Mouse (Mus musculus): ENCODE data around the gene Nfkbia. TPM values are rescaled to one million over a fixed set of nuclear protein-coding genes. Genes with fewer than 3 reads are reported as not detected.
A peak's percentile ranks its signal among the peaks of the same experiment; 100 is the strongest.

Gene Nfkbia
- polyA plus RNA-seq, 1 experiment from 2014 or later, result 60.7 TPM

GRCm38 (mm10) chr12:55499031-55499430, 6.6 kb upstream of the Nfkbia start:
- H3K4me2 ChIP-seq, result 0 out of 2 replicates have a peak overlapping the region, but pooled peaks have one; percentile 29
- H3K9ac ChIP-seq, result no peak overlapping the region
- no peak overlapping the region for H3K27ac ChIP-seq
- no peaks in the 10 kb centered on the region for H3K9me3 ChIP-seq
- WGBS, result 1% methylated on average over 10 of the region's 10 CpGs
- H3K36me3 ChIP-seq, result no peaks in the 10 kb centered on the region
- ATAC-seq (ENCODE audit: low FRiP score), result peak; percentile 73
- H3K4me1 ChIP-seq (replicated peaks), result 0 out of 2 replicates have a peak, but pooled peaks cover 1% of the 10 kb centered on the region
- no peak overlapping the region for H3K4me3 ChIP-seq
- 0 out of 2 replicates have a peak, but pooled peaks cover 7% of the 10 kb centered on the region for H3K27me3 ChIP-seq

GRCm38 (mm10) chr12:55497737-55498136, 5.3 kb upstream of the Nfkbia start:
- ATAC-seq (ENCODE audit: low FRiP score), result no peak
- H3K4me1 ChIP-seq (replicated peaks), result peaks cover 9% of the 10 kb centered on the region
- no peak overlapping the region for H3K4me2 ChIP-seq
- H3K4me3 ChIP-seq, result no peak overlapping the region
- H3K27me3 ChIP-seq, result 0 out of 2 replicates have a peak, but pooled peaks cover 7% of the 10 kb centered on the region
- no peak overlapping the region for H3K9ac ChIP-seq
- H3K9me3 ChIP-seq, result no peaks in the 10 kb centered on the region
- H3K27ac ChIP-seq, result no peak overlapping the region
- no peaks in the 10 kb centered on the region for H3K36me3 ChIP-seq
- WGBS, result 64% methylated on average over 8 of the region's 8 CpGs

GRCm38 (mm10) chr12:55495902-55496605, 3.6 kb upstream of the Nfkbia start:
- no peak overlapping the region for H3K27ac ChIP-seq
- no peaks in the 10 kb centered on the region for H3K36me3 ChIP-seq
- no peak overlapping the region for H3K4me2 ChIP-seq
- H3K4me3 ChIP-seq, result no peak overlapping the region
- ATAC-seq (ENCODE audit: low FRiP score), result no peak
- H3K9ac ChIP-seq, result no peak overlapping the region
- H3K27me3 ChIP-seq, result 0 out of 2 replicates have a peak, but pooled peaks cover 7% of the 10 kb centered on the region
- peaks cover 16% of the 10 kb centered on the region for H3K4me1 ChIP-seq (replicated peaks)
- 71% methylated on average over 5 of the region's 5 CpGs for WGBS
- H3K9me3 ChIP-seq, result no peaks in the 10 kb centered on the region

GRCm38 (mm10) chr12:55495114-55495901, 2.9 kb upstream of the Nfkbia start:
- WGBS, result 37% methylated on average over 9 of the region's 9 CpGs
- peaks cover 5% of the 10 kb centered on the region for H3K36me3 ChIP-seq
- ATAC-seq (ENCODE audit: low FRiP score), result no peak
- H3K4me1 ChIP-seq (replicated peaks), result peaks cover 24% of the 10 kb centered on the region
- H3K4me2 ChIP-seq, result no peak overlapping the region
- no peak overlapping the region for H3K4me3 ChIP-seq
- no peak overlapping the region for H3K9ac ChIP-seq
- 0 out of 2 replicates have a peak, but pooled peaks cover 7% of the 10 kb centered on the region for H3K27me3 ChIP-seq
- no peaks in the 10 kb centered on the region for H3K9me3 ChIP-seq
- H3K27ac ChIP-seq, result no peak overlapping the region

GRCm38 (mm10) chr12:55493381-55493780, 934 bp upstream of the Nfkbia start:
- no peak overlapping the region for H3K27ac ChIP-seq
- peak overlapping the region; percentile 85; the same call in 1 of the 2 replicates for H3K4me3 ChIP-seq
- 43% methylated on average over 8 of the region's 8 CpGs for WGBS

GRCm38 (mm10) chr12:55492941-55493340, 494 bp upstream of the Nfkbia start:
- ATAC-seq (ENCODE audit: low FRiP score), result no peak

More at GRCm38 (mm10) chr12:55493381-55493780, 934 bp upstream of the Nfkbia start:
- Histone ChIP-seq H3K4me2 (peak overlapping the region; percentile 82), H3K9ac (peak overlapping the region; percentile 96; the same call in 1 of the 2 replicates), H3K27me3 (0 out of 2 replicates have a peak, but pooled peaks cover 5% of the 10 kb centered on the region), H3K4me1 (replicated peaks) (peaks cover 32% of the 10 kb centered on the region), H3K36me3 (peaks cover 23% of the 10 kb centered on the region), H3K9me3 (no peaks in the 10 kb centered on the region)
- ATAC-seq (ENCODE audit: low FRiP score), result no peak

GRCm38 (mm10) chr12:55491516-55492183, 797 bp downstream of the Nfkbia start:
- Histone ChIP-seq H3K27ac (peak overlapping the region; percentile 99), H3K4me3 (peak overlapping the region; percentile 85), H3K9me3 (no peaks in the 10 kb centered on the region), H3K9ac (peak overlapping the region; percentile 96), H3K27me3 (no peaks in the 10 kb centered on the region), H3K36me3 (peaks cover 39% of the 10 kb centered on the region), H3K4me2 (peak overlapping the region; percentile 82), H3K4me1 (replicated peaks) (peaks cover 32% of the 10 kb centered on the region)
- WGBS, result 1% methylated on average over 49 of the region's 57 CpGs
- peak; percentile 87 for ATAC-seq (ENCODE audit: low FRiP score)

More at GRCm38 (mm10) chr12:55492941-55493340, 494 bp upstream of the Nfkbia start:
- peak overlapping the region; percentile 85 for H3K4me3 ChIP-seq
- H3K4me1 ChIP-seq (replicated peaks), result peaks cover 32% of the 10 kb centered on the region
- peaks cover 28% of the 10 kb centered on the region for H3K36me3 ChIP-seq
- under 1% methylated on average over 12 of the region's 12 CpGs for WGBS
- peak overlapping the region; percentile 96 for H3K9ac ChIP-seq
- H3K27me3 ChIP-seq, result 0 out of 2 replicates have a peak, but pooled peaks cover under 1% of the 10 kb centered on the region
- H3K4me2 ChIP-seq, result peak overlapping the region; percentile 82
- peak overlapping the region; percentile 99 for H3K27ac ChIP-seq
- no peaks in the 10 kb centered on the region for H3K9me3 ChIP-seq

- H3K36me3 ChIP-seq, result peaks cover 47% of the 10 kb centered on the region
- peaks cover 32% of the 10 kb centered on the region for H3K4me1 ChIP-seq (replicated peaks)
- WGBS, result 89% methylated on average over 13 of the region's 13 CpGs
- no peak for ATAC-seq (ENCODE audit: low FRiP score)
- no peaks in the 10 kb centered on the region for H3K9me3 ChIP-seq
- peak overlapping the region; percentile 82 for H3K4me2 ChIP-seq
- peak overlapping the region; percentile 96 for H3K9ac ChIP-seq
- peak overlapping the region; percentile 85 for H3K4me3 ChIP-seq
- peak overlapping the region; percentile 99 for H3K27ac ChIP-seq
- H3K27me3 ChIP-seq, result no peaks in the 10 kb centered on the region
These were observed 1.6 kb downstream of the Nfkbia start for GRCm38 (mm10) chr12:55490722-55491449.

GRCm38 (mm10) chr12:55489986-55490721, 2.3 kb downstream of the Nfkbia start:
- Histone ChIP-seq H3K9me3 (no peaks in the 10 kb centered on the region), H3K4me1 (replicated peaks) (peaks cover 32% of the 10 kb centered on the region), H3K4me3 (no peak overlapping the region), H3K27ac (0 out of 2 replicates have a peak overlapping the region, but pooled peaks have one; percentile 8), H3K9ac (no peak overlapping the region), H3K36me3 (peaks cover 52% of the 10 kb centered on the region), H3K27me3 (no peaks in the 10 kb centered on the region), H3K4me2 (peak overlapping the region; percentile 82; the same call in 1 of the 2 replicates)
- ATAC-seq (ENCODE audit: low FRiP score), result no peak
- 90% methylated on average over 14 of the region's 14 CpGs for WGBS

GRCm38 (mm10) chr12:55488661-55489447, 3.6 kb downstream of the Nfkbia start:
- no peak for ATAC-seq (ENCODE audit: low FRiP score)
- Histone ChIP-seq H3K4me1 (replicated peaks) (peaks cover 32% of the 10 kb centered on the region), H3K9ac (no peak overlapping the region), H3K9me3 (no peaks in the 10 kb centered on the region), H3K27ac (no peak overlapping the region), H3K36me3 (peaks cover 52% of the 10 kb centered on the region), H3K4me2 (no peak overlapping the region), H3K4me3 (no peak overlapping the region), H3K27me3 (no peaks in the 10 kb centered on the region)
- WGBS, result 91% methylated on average over 13 of the region's 13 CpGs
